Mouse (Mus musculus) kidney, embryonic 14.5 days (tissue): ENCODE measurements around the gene ccdc198. TPM values are rescaled to one million over a fixed set of nuclear protein-coding genes. Genes with fewer than 3 reads are reported as not detected.

Experiments
- ATAC-seq: fragments of 200-750 bp; cut with Nextera tagmentation; 2 replicates; pipeline ENCODE4 v1.8.0; 2017; ENCODE audit warnings: moderate number of reproducible peaks, mild to moderate bottlenecking, moderate TSS enrichment, moderate library complexity; ENCODE audit not compliant: low FRiP score, low TSS enrichment
- H3K27ac ChIP-seq: fragments of 300-500 bp; sonication (generic); 2 replicates; pipeline ENCODE4 v1.5.1; 2014; ENCODE audit warnings: low read depth, mild to moderate bottlenecking, low read length, moderate library complexity, mixed read lengths
- H3K27me3 ChIP-seq: fragments of 300-500 bp; sonication (generic); 2 replicates; pipeline ENCODE4 v1.6.1; 2014; ENCODE audit warnings: mild to moderate bottlenecking, low read length; ENCODE audit not compliant: control insufficient read depth, insufficient read depth
- H3K36me3 ChIP-seq: fragments of 300-500 bp; sonication (generic); 2 replicates; pipeline ENCODE4 v1.6.1; 2014; ENCODE audit warnings: low read length, mixed read lengths; ENCODE audit not compliant: control insufficient read depth, insufficient read depth
- H3K4me1 ChIP-seq: fragments of 300-500 bp; sonication (generic); 2 replicates; pipeline ENCODE4 v1.6.1; 2014; ENCODE audit warnings: low read length, mixed read lengths; ENCODE audit not compliant: control insufficient read depth, insufficient read depth
- H3K4me2 ChIP-seq: fragments of 300-500 bp; sonication (generic); replicated peaks from 2 replicates; pipeline ENCODE4 v1.6.1; 2014; ENCODE audit warnings: low read depth, mild to moderate bottlenecking, low read length
- H3K4me3 ChIP-seq: fragments of 300-500 bp; sonication (generic); 2 replicates; pipeline ENCODE4 v1.5.1; 2014; ENCODE audit warnings: mild to moderate bottlenecking, low read length
- H3K9ac ChIP-seq: fragments of 300-500 bp; sonication (generic); 2 replicates; pipeline ENCODE4 v1.6.1; 2014; ENCODE audit warnings: low read depth, mild to moderate bottlenecking, low read length, moderate library complexity
- H3K9me3 ChIP-seq: fragments of 300-500 bp; sonication (generic); 2 replicates; pipeline ENCODE4 v1.6.1; 2016; ENCODE audit warnings: low read length; ENCODE audit not compliant: control insufficient read depth
- WGBS: fragments of 180-500 bp; shearing (Covaris S2); extraction: QIAGEN DNeasy Blood & Tissue Kit; methylation state at CpG from one replicate; pipeline ENCODE4 v1.1.7; 2014; 5-methylcytosine and 5-hydroxymethylcytosine counted together
- polyA plus RNA-seq: library from polyadenylated mRNA; unstranded; fragments of >200 nt; fragmentation: Nextera tagmentation; extraction: Ambion mirVana; gene quantifications from 2 replicates; pipeline ENCODE4 v1.2.1, GENCODE M21; 2014

Gene ccdc198
- polyA plus RNA-seq, 1 experiment from 2014 or later: 81.9 TPM

DNA sequence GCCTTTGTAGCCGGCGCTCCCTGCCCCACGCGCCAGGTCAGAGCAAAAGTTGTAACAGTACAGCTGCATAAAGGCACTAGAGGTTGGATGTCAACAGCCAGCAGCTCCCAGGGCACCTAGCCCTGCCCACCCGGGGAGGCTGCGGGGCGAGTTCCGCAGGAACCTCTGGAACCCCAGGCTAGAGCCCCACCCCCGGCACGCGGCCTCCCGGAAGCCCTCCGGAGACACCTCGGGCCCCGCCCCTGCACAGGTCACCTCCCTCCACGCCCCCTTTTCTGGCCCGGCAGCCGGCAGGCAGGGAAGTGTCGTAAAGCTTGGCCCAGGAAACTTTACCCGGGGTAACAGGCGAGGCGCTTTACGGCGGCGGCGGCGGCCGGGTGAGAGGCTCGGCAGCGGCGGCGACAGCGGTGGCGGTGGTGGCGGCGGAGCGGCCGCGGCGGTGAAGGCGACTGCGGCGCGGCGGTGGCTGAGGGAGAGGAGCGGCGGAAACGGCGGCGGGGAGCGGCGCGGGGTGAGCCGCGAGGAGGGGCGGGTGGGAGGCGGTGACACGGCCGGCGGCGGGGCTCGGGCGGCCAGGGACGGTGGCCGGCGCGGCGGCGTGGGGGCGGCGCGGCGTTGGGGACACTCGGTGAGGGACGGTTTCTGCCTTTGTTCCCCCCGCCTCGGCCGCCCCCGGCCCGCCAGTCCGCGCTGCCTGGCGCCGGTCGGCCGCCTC is 73.2 kb downstream of the ccdc198 start, which contains the start of gene Naa30:
Gene Naa30, plus strand, starts transcription at position 360 of the 715 bp plus-strand sequence.
- Histone ChIP-seq H3K4me2 (peak within 1 kb of the TSS; percentile 82), H3K9me3 (no peaks in the 10 kb centered on the region), H3K9ac (peak within 1 kb of the TSS; percentile 95), H3K4me3 (peak within 1 kb of the TSS; percentile 85), H3K36me3 (no peaks in the 10 kb centered on the region; the same call in 1 of the 2 replicates), H3K4me1 (peaks cover 13% of the 10 kb centered on the region), H3K27ac (peak within 1 kb of the TSS; percentile 75), H3K27me3 (no peaks in the 10 kb centered on the region)
- under 1% methylated on average over 49 of the region's 86 CpGs for WGBS
- ATAC-seq: peak; percentile 95

DNA sequence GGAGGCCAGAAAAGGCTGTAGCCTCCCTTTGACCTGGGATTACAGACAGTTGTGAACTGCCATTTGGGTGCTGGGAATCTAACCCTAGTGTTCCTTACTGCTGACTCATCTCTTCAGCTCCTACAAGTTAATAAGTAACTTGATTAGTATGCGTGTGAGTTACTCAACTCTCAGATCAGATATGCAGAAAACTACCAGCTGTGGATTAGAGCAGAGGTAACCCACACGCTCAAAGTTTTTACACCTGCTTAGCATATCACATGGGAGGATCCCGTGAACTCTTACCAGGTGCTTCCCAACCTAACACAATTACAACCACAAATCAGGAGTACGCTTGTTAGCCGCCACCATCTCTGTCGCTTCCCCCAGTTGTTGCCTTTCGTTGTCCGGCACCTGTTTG is 74.0 kb downstream of the ccdc198 start:
- Histone ChIP-seq H3K4me2 (peak overlapping the region; percentile 51), H3K27ac (peak overlapping the region; percentile 67; the same call in 1 of the 2 replicates), H3K9me3 (no peaks in the 10 kb centered on the region), H3K4me3 (peak overlapping the region; percentile 85), H3K4me1 (peaks cover 13% of the 10 kb centered on the region), H3K27me3 (no peaks in the 10 kb centered on the region), H3K9ac (peak overlapping the region; percentile 95; the same call in 1 of the 2 replicates), H3K36me3 (no peaks in the 10 kb centered on the region; the same call in 1 of the 2 replicates)
- ATAC-seq: peak; percentile 24; the same call in 1 of the 2 replicates
- 37% methylated on average over 8 of the region's 8 CpGs for WGBS

Other genes starting within 250 kb of the ccdc198 start
- gene Ap5m1, start 179.4 kb downstream of the ccdc198 start, polyA plus RNA-seq: 24.3 and 30.4 TPM in 2 replicates
- 29.8 and 58.9 TPM in 2 replicates for gene Exoc5, start 178.8 kb downstream of the ccdc198 start, polyA plus RNA-seq
- 13.2 and 16.1 TPM in 2 replicates for gene Naa30, start 73.2 kb downstream of the ccdc198 start, polyA plus RNA-seq